Mouse (Mus musculus) C3H10T1/2 (cell line): ENCODE data around the gene Dennd1b. TPM values are rescaled to one million over a fixed set of nuclear protein-coding genes. Genes with fewer than 3 reads are reported as not detected.

Source experiments
- polyA plus RNA-seq, 2 experiments: library from polyadenylated mRNA; unstranded; fragments of >200 nt; fragmentation: generic; extraction: Trizol; gene quantifications; one replicate each; pipeline ENCODE4 v1.2.1; 2012; ENCODE audit warnings: missing spikeins in 2 of 2

Dennd1b gene
- polyA plus RNA-seq, result under 1 TPM; 0.06 to 0.77 TPM

GRCm38 (mm10) chr1:138963161-138963867 lies at the start of gene Dennd1b:
Gene Dennd1b, plus strand, starts transcription at chr1:138963435.

Other genes starting within 250 kb of the Dennd1b start
- under 1 TPM; 0.04 to 0.45 TPM for gene Lhx9, start 114.9 kb upstream of the Dennd1b start, polyA plus RNA-seq
- gene 2310009B15Rik, start 106.6 kb upstream of the Dennd1b start, polyA plus RNA-seq, result 10 to 100 TPM; 67.3 to 98.1 TPM